Mouse (Mus musculus) ES-Bruce4 (cell line): ENCODE results near the gene Slc22a21. TPM values are rescaled to one million over a fixed set of nuclear protein-coding genes. Genes with fewer than 3 reads are reported as not detected.
"Not testable (repeated sequence)": the region's sequence is repeated elsewhere in the genome, so short reads cannot be mapped to it uniquely, and the experiment has no call there.

Experiments used
- H3K27ac ChIP-seq: 2 replicates; pipeline ENCODE4 v1.5.1; 2012; ENCODE audit warnings: low read length, inconsistent platforms; ENCODE audit not compliant: insufficient read depth
- H3K27me3 ChIP-seq: 2 replicates; pipeline ENCODE4 v1.6.1; 2012; ENCODE audit warnings: mild to moderate bottlenecking, low read length, inconsistent platforms; ENCODE audit not compliant: control insufficient read depth, poor library complexity, insufficient read depth, severe bottlenecking
- H3K36me3 ChIP-seq: 2 replicates; pipeline ENCODE4 v1.6.1; 2012; ENCODE audit warnings: inconsistent platforms, mild to moderate bottlenecking, low read length, moderate library complexity; ENCODE audit not compliant: control insufficient read depth, poor library complexity, insufficient read depth, severe bottlenecking
- H3K4me1 ChIP-seq: one replicate; pipeline ENCODE4 v1.8.1; 2011; ENCODE audit warnings: low read length; ENCODE audit not compliant: control insufficient read depth, insufficient read depth
- H3K4me3 ChIP-seq: 2 replicates; pipeline ENCODE4 v1.5.1; 2011; ENCODE audit warnings: low read depth, mild to moderate bottlenecking, low read length
- H3K9ac ChIP-seq: 2 replicates; pipeline ENCODE4 v1.6.1; 2012; ENCODE audit warnings: low read depth, mild to moderate bottlenecking, inconsistent platforms; ENCODE audit not compliant: poor library complexity, severe bottlenecking
- H3K9me3 ChIP-seq: replicated peaks from 2 replicates; pipeline ENCODE4 v1.6.1; 2012; ENCODE audit warnings: mild to moderate bottlenecking, low read length, inconsistent platforms; ENCODE audit not compliant: control insufficient read depth, poor library complexity, insufficient read depth, severe bottlenecking
- CTCF ChIP-seq: IDR thresholded peaks from one replicate; pipeline ENCODE4 v1.8.1; 2011; ENCODE audit warnings: low read depth, low read length
- EP300 ChIP-seq: IDR thresholded peaks from 2 replicates; pipeline ENCODE4 v1.6.1; 2011; ENCODE audit warnings: low read depth, low read length; ENCODE audit not compliant: insufficient read depth
- POLR2A ChIP-seq: IDR thresholded peaks from one replicate; pipeline ENCODE4 v1.8.1; 2011; ENCODE audit warnings: low read length; ENCODE audit not compliant: insufficient read depth
- polyA plus RNA-seq: library from polyadenylated mRNA; stranded (reverse); fragments of >200 nt; gene quantifications from 2 replicates; pipeline ENCODE4 v1.2.4, GENCODE M21; 2011; ENCODE audit warnings: low read depth; ENCODE audit not compliant: missing spikeins, insufficient read depth, insufficient read length

The Slc22a21 gene
- polyA plus RNA-seq, 1 experiment = 3.0 TPM

DNA sequence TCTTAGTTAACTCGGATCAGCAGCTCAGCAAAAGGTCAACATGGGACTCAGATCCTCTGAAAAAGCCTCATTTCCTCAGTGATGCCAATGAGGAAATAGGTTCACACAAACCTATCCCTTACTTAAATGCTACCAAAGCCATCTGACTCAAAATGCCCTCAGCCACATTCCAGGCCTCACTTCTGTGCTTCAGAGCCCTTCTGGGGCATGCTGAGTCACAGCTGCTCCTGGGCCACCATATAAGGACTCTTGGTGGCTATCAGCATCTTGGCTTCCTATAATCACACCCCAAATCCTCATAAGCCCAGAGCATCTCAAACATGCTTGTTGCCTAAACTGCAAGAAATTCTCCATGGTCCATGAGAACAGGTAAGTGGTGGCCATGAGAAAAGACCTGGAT, 23.5 kb downstream of the Slc22a21 start:
- no peaks in the 10 kb centered on the region for H3K9me3 ChIP-seq
- no peaks in the 10 kb centered on the region for H3K36me3 ChIP-seq
- no peak overlapping the region for H3K27ac ChIP-seq
- H3K4me1 ChIP-seq = no peaks in the 10 kb centered on the region
- no peak overlapping the region for H3K9ac ChIP-seq
- no peak overlapping the region for H3K4me3 ChIP-seq
- TF ChIP-seq POLR2A (no peak), CTCF (no peak), EP300 (no peak)
- H3K27me3 ChIP-seq = no peaks in the 10 kb centered on the region

DNA sequence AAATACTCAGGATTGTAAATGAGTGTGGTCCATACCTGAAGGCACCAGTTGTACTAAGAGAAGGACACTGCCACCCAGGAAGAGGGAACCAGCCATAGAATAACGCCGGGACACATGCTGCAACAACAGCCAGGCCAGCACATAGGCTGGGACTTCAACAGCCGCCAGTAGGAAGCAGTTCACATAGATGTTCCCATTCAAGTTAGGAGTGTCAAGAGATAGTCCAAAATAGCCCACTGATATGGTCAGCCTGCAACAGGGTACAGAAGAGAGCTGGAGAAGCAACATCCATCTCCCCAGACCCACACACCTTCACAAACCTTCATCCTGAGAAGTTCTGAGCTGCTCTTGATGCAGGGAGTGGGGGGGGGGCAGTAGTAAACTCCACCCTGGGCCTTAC, 25.5 kb downstream of the Slc22a21 start:
- H3K4me1 ChIP-seq = no peaks in the 10 kb centered on the region
- no peaks in the 10 kb centered on the region for H3K36me3 ChIP-seq

DNA sequence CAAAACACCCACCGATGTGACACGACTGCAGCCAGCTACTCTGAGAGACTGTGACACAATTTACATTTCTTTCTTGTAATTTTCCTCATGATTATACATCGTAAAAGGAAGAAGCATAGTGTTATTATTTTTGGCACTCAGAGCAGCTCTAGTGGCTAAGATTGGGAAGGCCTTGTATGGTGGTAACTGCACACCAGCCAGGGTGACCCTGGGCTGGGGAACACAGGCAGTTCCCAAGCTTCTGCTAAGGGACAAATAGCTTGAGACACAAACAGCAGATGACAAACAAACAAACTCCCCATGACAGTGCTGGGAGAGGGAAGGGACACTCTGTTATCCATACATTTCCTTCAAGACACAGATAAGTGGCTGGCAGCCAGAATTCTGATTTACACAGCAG, 30.0 kb downstream of the Slc22a21 start:
- H3K4me1 ChIP-seq, H3K27ac ChIP-seq, H3K9me3 ChIP-seq, H3K36me3 ChIP-seq, H3K4me3 ChIP-seq, H3K27me3 ChIP-seq, H3K9ac ChIP-seq: not testable (repeated sequence)

More for the DNA sequence above, 25.5 kb downstream of the Slc22a21 start:
- H3K4me3 ChIP-seq = no peak overlapping the region
- no peak overlapping the region for H3K27ac ChIP-seq
- TF ChIP-seq POLR2A = no peak
- TF ChIP-seq CTCF = no peak
- TF ChIP-seq EP300 = no peak
- no peaks in the 10 kb centered on the region for H3K9me3 ChIP-seq
- no peak overlapping the region for H3K9ac ChIP-seq
- H3K27me3 ChIP-seq = no peaks in the 10 kb centered on the region

DNA sequence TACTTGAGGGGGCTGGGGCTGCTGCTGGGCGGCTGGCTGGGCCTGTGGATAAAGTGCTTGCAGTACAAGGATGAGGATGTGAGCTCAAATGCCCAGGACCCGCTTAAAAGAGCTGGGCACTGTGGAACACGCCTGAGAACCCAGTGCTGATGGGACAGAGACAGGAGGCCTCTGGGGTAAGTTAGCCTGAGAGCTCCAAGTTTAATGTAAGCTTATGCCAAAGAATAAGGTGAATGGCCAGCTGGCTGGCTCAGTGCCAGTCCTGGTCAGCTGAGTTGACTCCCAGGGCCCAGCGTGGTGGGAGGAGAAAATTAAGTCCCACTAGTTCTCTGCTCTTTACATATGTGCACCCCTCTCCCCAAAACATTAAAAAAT, 48.2 kb downstream of the Slc22a21 start:
- H3K9ac ChIP-seq, H3K36me3 ChIP-seq, H3K27ac ChIP-seq, H3K27me3 ChIP-seq, H3K9me3 ChIP-seq, H3K4me1 ChIP-seq, H3K4me3 ChIP-seq: not testable (repeated sequence)

DNA sequence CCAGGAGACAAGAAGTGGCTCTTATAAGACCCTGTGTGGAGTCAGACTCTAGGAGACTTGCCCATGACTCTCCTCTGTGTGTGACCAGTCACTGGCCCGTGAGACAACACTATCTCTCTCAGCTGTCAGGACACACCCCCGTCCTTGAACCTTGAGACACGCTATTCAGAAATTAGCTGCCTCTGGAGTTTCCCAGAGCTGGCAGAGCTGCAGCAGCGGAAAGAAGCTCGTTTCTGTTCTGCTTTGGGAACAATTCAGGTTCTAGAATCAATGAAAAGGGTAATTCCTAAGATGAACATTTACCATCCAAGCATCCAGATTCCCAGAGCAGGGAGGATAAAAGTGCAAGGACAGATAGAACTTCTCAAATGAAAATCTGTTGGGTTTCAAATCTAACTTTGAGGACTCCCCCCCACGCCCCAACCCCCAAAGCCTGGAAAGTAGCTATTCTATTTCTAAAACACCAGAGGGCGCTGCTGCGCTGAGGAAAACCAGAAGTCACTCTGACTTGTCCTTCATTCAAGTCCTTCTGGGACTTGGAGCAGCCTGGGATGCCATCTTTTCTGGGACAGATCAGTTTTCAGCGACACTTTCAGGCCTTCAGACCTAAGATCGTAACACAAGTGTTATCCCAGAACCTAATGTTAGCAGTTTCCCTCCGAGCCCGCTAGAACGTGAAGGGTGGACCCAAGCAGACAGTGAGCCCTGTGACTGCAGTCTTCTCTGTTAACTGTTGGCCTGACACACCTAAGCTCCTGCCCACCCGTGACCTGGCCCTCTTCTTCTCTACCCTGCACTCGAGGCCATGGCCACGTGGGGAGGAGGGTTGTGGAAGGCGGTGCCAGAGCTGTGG, 48.8 kb downstream of the Slc22a21 start:
- H3K36me3 ChIP-seq = no peaks in the 10 kb centered on the region
- H3K27me3 ChIP-seq = no peaks in the 10 kb centered on the region
- H3K4me3 ChIP-seq = 0 out of 2 replicates have a peak overlapping the region, but pooled peaks have one; percentile 1
- H3K27ac ChIP-seq = no peak overlapping the region
- no peaks in the 10 kb centered on the region for H3K9me3 ChIP-seq
- TF ChIP-seq POLR2A (no peak), EP300 (no peak), CTCF (peak; percentile 49)
- H3K9ac ChIP-seq = no peak overlapping the region
- H3K4me1 ChIP-seq = no peaks in the 10 kb centered on the region

DNA sequence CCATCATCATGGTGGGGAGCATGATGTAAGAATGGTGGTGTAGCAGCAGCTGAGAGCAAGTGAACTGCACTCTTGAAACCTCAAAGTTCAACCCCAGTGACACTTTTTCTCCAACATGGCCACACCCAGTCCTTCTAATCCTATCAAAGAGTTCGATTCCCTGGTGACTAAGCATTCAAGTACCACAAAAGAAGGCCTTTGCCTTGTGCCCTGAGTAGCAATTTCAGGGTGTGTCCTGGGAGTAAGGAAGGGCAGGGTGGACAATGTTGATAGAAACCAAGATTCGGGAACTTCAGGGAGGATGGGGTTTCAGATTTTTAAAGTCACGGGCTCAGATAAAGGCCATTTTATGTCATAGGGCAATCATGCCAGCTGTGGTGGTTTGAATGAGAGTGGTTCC, 50.4 kb downstream of the Slc22a21 start:
- TF ChIP-seq CTCF (no peak), POLR2A (no peak), EP300 (no peak)
- H3K36me3 ChIP-seq = no peaks in the 10 kb centered on the region

More for the DNA sequence above, 50.4 kb downstream of the Slc22a21 start:
- Histone ChIP-seq H3K27me3 (no peaks in the 10 kb centered on the region), H3K9ac (no peak overlapping the region), H3K27ac (no peak overlapping the region), H3K4me3 (no peak overlapping the region), H3K4me1 (no peaks in the 10 kb centered on the region), H3K9me3 (no peaks in the 10 kb centered on the region)
